Mouse (Mus musculus) brain, embryonic 14.5 days (tissue): Measurements from ENCODE around the gene Ldlrap1.

ENCODE experiments used
- CTCF ChIP-seq: fragments of 200-500 bp; IDR thresholded peaks from 2 replicates; pipeline ENCODE4 v1.5.1; 2012; ENCODE audit warnings: inconsistent platforms, mild to moderate bottlenecking, moderate library complexity, borderline replicate concordance; ENCODE audit not compliant: insufficient read depth, insufficient read length; ENCODE audit errors: extremely low read depth
- POLR2A ChIP-seq: fragments of 200-500 bp; IDR thresholded peaks from 2 replicates; pipeline ENCODE4 v1.6.1; 2012; ENCODE audit warnings: mild to moderate bottlenecking, inconsistent platforms, borderline replicate concordance; ENCODE audit not compliant: poor library complexity, insufficient read depth, insufficient read length, severe bottlenecking; ENCODE audit errors: extremely low read depth

- TF ChIP-seq CTCF, result no peak
- TF ChIP-seq POLR2A, result no peak
Measured at GRCm38 (mm10) chr4:134743881-134744633, 23.8 kb downstream of the Ldlrap1 start.
